Comparison of ENCODE assay signal across 13 mouse cellular contexts in genomic region chr3:118472215-118472799, GRCm38 (mm10).
"Had no signal": no experiment of that assay in that cellular context is flagged by ENCODE, and none has a peak within 500 bp of the region (broad histone marks: within the 10 kb centered on the region; RNA-seq: fewer than 3 reads in every experiment).

No protein-coding gene starts in this region.

- H3K4me3 ChIP-seq: layer of hippocampus, adult 2 months; liver, embryonic 15.5 days; midbrain, embryonic 12.5 days; myocyte had no signal

- DNase-seq: kidney, adult 18-20 months; kidney, postnatal 10 days; kidney, postnatal 4 days; lung, adult 2 months; lung, postnatal 36 days; thymus, adult 18-20 months; thymus, postnatal 14 days had no signal

- H3K27me3 ChIP-seq: liver, embryonic 15.5 days; midbrain, embryonic 12.5 days had no signal

- H3K9ac ChIP-seq: liver, embryonic 15.5 days; midbrain, embryonic 12.5 days had no signal

- H3K27ac ChIP-seq: layer of hippocampus, adult 2 months; liver, embryonic 15.5 days; midbrain, embryonic 12.5 days; stomach, postnatal 0 days had no signal

- H3K4me2 ChIP-seq: liver, embryonic 15.5 days; midbrain, embryonic 12.5 days had no signal

- H3K36me3 ChIP-seq: liver, embryonic 15.5 days; midbrain, embryonic 12.5 days had no signal

- H3K9me3 ChIP-seq: liver, embryonic 15.5 days; midbrain, embryonic 12.5 days had no signal

- H3K4me1 ChIP-seq: liver, embryonic 15.5 days; midbrain, embryonic 12.5 days had no signal

- ATAC-seq: lung, postnatal 0 days had no signal
